Mouse (Mus musculus) CH12.LX (cell line): ENCODE measurements around the gene Cenpu. TPM values are rescaled to one million over a fixed set of nuclear protein-coding genes. Genes with fewer than 3 reads are reported as not detected.

ENCODE experiments used
- DNase-seq: peaks from one replicate; pipeline ENCODE4 v3.0.0-alpha.2; 2013; ENCODE audit errors: extremely low read depth
- H3K27ac ChIP-seq: 2 replicates; pipeline ENCODE4 v1.5.1; 2012; ENCODE audit warnings: low read depth, mild to moderate bottlenecking, control low read depth, moderate library complexity; ENCODE audit not compliant: insufficient read depth
- H3K27me3 ChIP-seq: replicated peaks from 2 replicates; pipeline ENCODE3; 2012; ENCODE audit warnings: inconsistent platforms
- H3K36me3 ChIP-seq, 2 experiments: replicated peaks in 1 of 2; 2 replicates each; pipeline versions ENCODE3 to v1.6.1; 2012; ENCODE audit warnings: inconsistent platforms in 1 of 2, low read length in 1 of 2, mild to moderate bottlenecking in 1 of 2, mixed read lengths in 1 of 2, moderate library complexity in 1 of 2; ENCODE audit not compliant: control insufficient read depth in 1 of 2, insufficient read depth in 1 of 2
- H3K4me1 ChIP-seq, 2 experiments: 2 replicates each; pipeline ENCODE4 v1.6.1; 2012; ENCODE audit warnings: inconsistent platforms in 1 of 2, moderate library complexity in 1 of 2; ENCODE audit not compliant: insufficient read depth in 2 of 2, control insufficient read depth in 1 of 2
- H3K4me2 ChIP-seq: 2 replicates; pipeline ENCODE4 v1.6.1; 2012; ENCODE audit warnings: low read depth, mild to moderate bottlenecking, control low read depth; ENCODE audit not compliant: poor library complexity, insufficient read depth, severe bottlenecking
- H3K4me3 ChIP-seq, 3 experiments: fragments of 150-350 bp in 1 of 3; sonication (generic) in 1 of 3; replicated peaks in 1 of 3; 2 replicates each; pipeline versions ENCODE3 to v1.5.1; 2011 to 2012; ENCODE audit warnings: low read depth in 2 of 3, low read length in 2 of 3, mild to moderate bottlenecking in 2 of 3, moderate library complexity in 2 of 3, control low read depth in 1 of 3, improper control_type of control experiment in 1 of 3, inconsistent platforms in 1 of 3, mixed read lengths in 1 of 3; ENCODE audit not compliant: poor library complexity in 1 of 3
- H3K79me2 ChIP-seq: replicated peaks from 2 replicates; pipeline ENCODE4 v1.6.1; 2012; ENCODE audit warnings: mild to moderate bottlenecking, moderate library complexity; ENCODE audit not compliant: control insufficient read depth, poor library complexity, insufficient read depth, severe bottlenecking; ENCODE audit errors: extremely low read depth
- H3K9ac ChIP-seq: 2 replicates; pipeline ENCODE4 v1.6.1; 2012; ENCODE audit warnings: low read depth, mild to moderate bottlenecking, control low read depth, moderate library complexity; ENCODE audit not compliant: insufficient read depth
- H3K9me3 ChIP-seq: replicated peaks from 2 replicates; pipeline ENCODE3; 2012; ENCODE audit warnings: low read length, inconsistent platforms, mixed read lengths
- CHD2 ChIP-seq: IDR thresholded peaks from 2 replicates; pipeline ENCODE4 v1.6.1; 2011; ENCODE audit warnings: low read length, improper control_type of control experiment
- EP300 ChIP-seq: IDR thresholded peaks from 2 replicates; pipeline ENCODE4 v1.6.1; 2011; ENCODE audit warnings: low read length, improper control_type of control experiment
- ETS1 ChIP-seq: conservative IDR thresholded peaks from 2 replicates; pipeline ENCODE4 v1.6.1; 2012; ENCODE audit warnings: low read depth, mild to moderate bottlenecking, inconsistent platforms, low read length, improper control_type of control experiment, moderate library complexity
- JUND ChIP-seq: conservative IDR thresholded peaks from 2 replicates; pipeline ENCODE4 v1.6.1; 2011; ENCODE audit warnings: low read depth, low read length, improper control_type of control experiment
- MAX ChIP-seq: IDR thresholded peaks from 2 replicates; pipeline ENCODE4 v1.6.1; 2011; ENCODE audit warnings: low read length, improper control_type of control experiment
- MAZ ChIP-seq: IDR thresholded peaks from 2 replicates; pipeline ENCODE4 v1.6.1; 2012; ENCODE audit warnings: low read depth, mild to moderate bottlenecking, inconsistent platforms, low read length, improper control_type of control experiment, moderate library complexity
- MXI1 ChIP-seq: IDR thresholded peaks from 2 replicates; pipeline ENCODE4 v1.6.1; 2011; ENCODE audit warnings: mild to moderate bottlenecking, low read depth, low read length, improper control_type of control experiment
- MYC ChIP-seq: IDR thresholded peaks from 2 replicates; pipeline ENCODE4 v1.6.1; 2011; ENCODE audit warnings: low read depth, mild to moderate bottlenecking, improper control_type of control experiment, low read length
- NELFE ChIP-seq: IDR thresholded peaks from 2 replicates; pipeline ENCODE4 v1.6.1; 2011; ENCODE audit warnings: low read depth, low read length, improper control_type of control experiment
- POLR2AphosphoS2 ChIP-seq: IDR thresholded peaks from 2 replicates; pipeline ENCODE4 v1.6.1; 2011; ENCODE audit warnings: low read depth, low read length, improper control_type of control experiment
- RAD21 ChIP-seq: IDR thresholded peaks from 2 replicates; pipeline ENCODE4 v1.6.1; 2011; ENCODE audit warnings: low read depth, mild to moderate bottlenecking, low read length, improper control_type of control experiment, moderate library complexity
- SIN3A ChIP-seq: IDR thresholded peaks from 2 replicates; pipeline ENCODE4 v1.6.1; 2012; ENCODE audit warnings: low read length, improper control_type of control experiment, inconsistent platforms
- TBP ChIP-seq: conservative IDR thresholded peaks from 2 replicates; pipeline ENCODE4 v1.6.1; 2011; ENCODE audit warnings: low read depth, low read length, improper control_type of control experiment
- USF1 ChIP-seq: IDR thresholded peaks from 2 replicates; pipeline ENCODE4 v1.6.1; 2014; ENCODE audit warnings: low read depth, mild to moderate bottlenecking, inconsistent platforms, low read length, improper control_type of control experiment
- ZC3H11A ChIP-seq: IDR thresholded peaks from 2 replicates; pipeline ENCODE4 v1.6.1; 2012; ENCODE audit warnings: low read depth, mild to moderate bottlenecking, inconsistent platforms, low read length, improper control_type of control experiment
- dilution Hi-C: fragments of 300-500 bp; cut with MboI; formaldehyde crosslinking; loops from 2 replicates; pipeline ENCODE4 v1.14.3; 2020; ENCODE audit warnings: low sequenced_read_pairs; ENCODE audit not compliant: extremely low pct_unique_long_range_greater_than_20kb, extremely low pct_ligation_motif_present
- in situ Hi-C: fragments of 300-500 bp; cut with MboI; formaldehyde crosslinking; loops from 3 replicates; pipeline ENCODE4 v1.14.3; 2019; ENCODE audit warnings: low sequenced_read_pairs, low pct_ligation_motif_present, low pct_unique_long_range_greater_than_20kb, mixed read lengths
- polyA plus RNA-seq: library from polyadenylated mRNA; unstranded; fragments of >175 nt; gene quantifications from 2 replicates; pipeline ENCODE4 v1.2.1, GENCODE M21; 2012; ENCODE audit warnings: low read depth; ENCODE audit not compliant: insufficient read length
- total RNA-seq, 2 experiments: library from RNA; depleted of rRNA; stranded (reverse); fragments of 300-350 nt in 1 of 2; fragments of >200 nt in 1 of 2; gene quantifications; 2 replicates each; pipeline ENCODE4 v1.2.3; 2012 to 2014

Gene Cenpu
- total and polyA plus RNA-seq, 3 experiments = 7.8 to 27.7 (median 26.8) TPM

GRCm38 (mm10) chr8:46502333-46503071, 49.3 kb upstream of the Cenpu start:
- dilution Hi-C loops = no loop called here
- DNase-seq = no peak
- Histone ChIP-seq H3K4me2 (no peak overlapping the region), H3K4me3 (no peak overlapping the region), H3K27me3 (no peaks in the 10 kb centered on the region), H3K36me3 (peaks cover 0 to 50% of the 10 kb centered on the region in 2 experiments), H3K27ac (no peak overlapping the region), H3K79me2 (no peaks in the 10 kb centered on the region), H3K4me1 (peaks cover under 1 to 17% of the 10 kb centered on the region in 2 experiments; a peak in 3 of 4 replicates), H3K9me3 (no peaks in the 10 kb centered on the region), H3K9ac (no peak overlapping the region)
- TF ChIP-seq USF1 (no peak), RAD21 (no peak), MAX (no peak), JUND (no peak), ETS1 (no peak), MXI1 (no peak), SIN3A (no peak), EP300 (no peak), POLR2AphosphoS2 (no peak), CHD2 (no peak), NELFE (no peak)
- in situ Hi-C loops = no loop called here

DNA sequence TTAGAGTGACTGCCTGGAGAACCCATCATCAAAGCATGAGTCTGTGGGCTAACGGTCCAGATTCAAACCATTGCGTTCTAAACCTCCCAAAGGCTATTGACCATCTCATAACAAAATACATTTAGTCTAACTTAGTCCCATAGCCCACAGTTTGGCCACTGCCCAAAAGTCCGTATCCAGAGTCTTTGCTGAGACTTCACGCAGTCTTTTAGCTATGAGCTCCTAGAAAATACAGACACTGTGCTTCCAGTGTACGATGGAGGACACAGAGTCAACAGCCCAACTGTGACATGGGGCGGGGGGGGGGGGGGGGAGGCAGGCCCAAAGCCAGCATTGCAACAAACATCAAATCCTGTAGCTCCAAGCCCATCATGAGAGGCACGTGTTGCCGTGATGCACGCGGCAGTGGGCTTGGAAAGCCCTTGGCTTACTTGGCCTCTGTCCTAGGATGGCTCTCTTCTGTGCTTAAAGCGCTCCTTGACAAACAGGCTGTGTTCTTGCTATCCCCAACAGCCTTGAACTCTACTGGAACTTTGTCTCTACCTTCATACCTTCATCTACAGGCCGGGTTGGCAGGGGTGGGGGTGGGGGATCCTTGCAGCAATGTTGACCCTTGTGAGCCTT, 48.6 kb upstream of the Cenpu start:
- Histone ChIP-seq H3K27ac (no peak overlapping the region), H3K27me3 (no peaks in the 10 kb centered on the region), H3K4me3 (no peak overlapping the region), H3K79me2 (no peaks in the 10 kb centered on the region), H3K4me2 (no peak overlapping the region), H3K36me3 (peaks cover 0 to 54% of the 10 kb centered on the region in 2 experiments), H3K4me1 (peaks cover 0 to 12% of the 10 kb centered on the region in 2 experiments; a peak in 2 of 4 replicates), H3K9me3 (no peaks in the 10 kb centered on the region), H3K9ac (no peak overlapping the region)
- dilution Hi-C loops (no loop called here), in situ Hi-C loops (no loop called here)
- no peak for DNase-seq
- TF ChIP-seq MYC = no peak
- TF ChIP-seq ZC3H11A = no peak
- no peak for TF ChIP-seq RAD21
- no peak for TF ChIP-seq MAZ
- TF ChIP-seq TBP = no peak
